Mouse (Mus musculus) frontal cortex, postnatal 14 days (tissue): ENCODE data around the gene 1700037H04Rik.

Experiments used
- DNase-seq, 2 experiments: peaks; one replicate each; pipeline ENCODE4 v3.0.0; 2022; ENCODE audit warnings: low spot score in 2 of 2

1700037H04Rik gene

DNA sequence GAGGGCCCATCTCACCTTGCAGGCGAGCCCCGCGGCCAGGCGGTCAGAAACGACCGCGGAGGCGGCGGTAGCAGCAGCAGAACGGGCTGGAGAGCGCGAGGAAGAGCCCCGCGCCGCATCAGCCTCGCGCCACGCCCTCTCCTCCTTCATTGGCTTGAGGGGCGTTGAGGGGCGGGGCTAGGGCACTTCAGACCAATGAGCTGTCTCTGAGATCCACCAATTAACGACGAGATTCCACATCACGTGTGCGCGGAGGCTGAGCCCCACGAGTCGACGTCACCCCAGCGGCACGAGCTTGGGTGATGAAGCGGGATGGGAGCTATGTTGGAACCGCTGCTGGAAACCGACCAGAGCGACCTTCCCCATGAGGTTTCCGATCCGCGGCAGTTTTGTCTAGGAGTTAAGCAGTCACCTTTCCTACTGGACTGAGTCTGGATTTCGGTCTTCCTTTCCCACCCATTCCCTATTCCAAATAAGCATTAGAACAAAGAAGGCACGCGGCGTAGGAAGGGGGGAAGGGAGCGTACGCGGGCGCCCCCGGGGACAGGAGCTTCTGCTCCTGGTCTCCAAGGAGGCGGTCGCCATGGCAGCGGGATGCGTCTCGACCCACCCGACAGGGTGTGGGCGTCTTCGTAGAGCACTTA is at the start of gene 1700037H04Rik:
TSS of gene 1700037H04Rik (minus strand) at position 144 of the 644 bp plus-strand sequence.
- peak; percentile 95 to 97 for DNase-seq

DNA sequence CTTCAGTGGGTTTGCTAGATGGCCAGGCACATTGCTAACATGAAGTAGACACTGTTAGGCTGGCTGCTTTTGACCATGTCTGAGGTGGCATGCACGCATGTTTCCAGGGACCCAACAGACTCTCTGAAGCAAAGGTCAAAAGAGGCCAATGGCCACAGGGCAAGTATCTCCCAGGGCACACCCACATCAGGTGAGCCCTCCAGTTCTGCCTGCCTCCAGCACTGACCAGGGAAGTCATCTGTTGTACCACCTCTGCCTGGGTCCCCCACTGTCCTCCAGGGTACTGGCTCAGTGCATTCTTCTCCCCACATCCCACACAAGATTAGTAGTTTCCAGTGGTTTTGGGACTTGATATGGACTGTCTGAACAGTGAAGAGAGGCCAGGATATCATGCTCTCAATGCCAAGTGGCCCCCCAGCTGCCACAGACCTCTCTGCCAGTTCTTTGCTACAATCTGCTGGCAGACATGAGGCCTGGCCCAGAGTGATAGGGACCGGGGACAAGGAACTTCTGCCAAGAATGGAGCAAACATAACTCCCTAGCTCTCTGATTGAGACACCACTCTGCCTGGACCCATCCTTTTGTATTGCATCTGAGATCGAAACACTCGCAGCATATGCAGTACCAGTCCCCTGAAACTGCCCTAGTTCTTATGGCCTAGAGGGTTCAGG is 49.4 kb upstream of the 1700037H04Rik start:
- no peak for DNase-seq

DNA sequence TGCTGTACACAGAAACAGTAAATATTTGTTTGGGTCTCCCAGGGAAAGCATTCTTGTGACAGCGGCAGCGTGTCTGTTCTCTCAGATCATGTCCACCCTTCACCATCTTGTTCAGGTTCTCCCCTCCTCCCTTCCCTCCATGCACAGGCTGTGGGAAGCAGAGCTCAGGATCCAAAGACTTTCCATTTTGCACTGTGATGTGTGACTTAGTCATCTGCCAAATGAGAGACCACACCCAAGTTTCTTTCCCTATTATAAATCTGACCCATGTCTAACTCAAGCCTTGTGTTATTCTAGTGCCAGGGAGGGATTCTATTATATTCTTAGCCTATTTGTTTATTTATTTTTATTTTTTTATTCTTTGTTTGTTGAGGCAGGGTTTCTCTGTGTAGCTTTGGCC is 48.5 kb upstream of the 1700037H04Rik start:
- no peak for DNase-seq

DNA sequence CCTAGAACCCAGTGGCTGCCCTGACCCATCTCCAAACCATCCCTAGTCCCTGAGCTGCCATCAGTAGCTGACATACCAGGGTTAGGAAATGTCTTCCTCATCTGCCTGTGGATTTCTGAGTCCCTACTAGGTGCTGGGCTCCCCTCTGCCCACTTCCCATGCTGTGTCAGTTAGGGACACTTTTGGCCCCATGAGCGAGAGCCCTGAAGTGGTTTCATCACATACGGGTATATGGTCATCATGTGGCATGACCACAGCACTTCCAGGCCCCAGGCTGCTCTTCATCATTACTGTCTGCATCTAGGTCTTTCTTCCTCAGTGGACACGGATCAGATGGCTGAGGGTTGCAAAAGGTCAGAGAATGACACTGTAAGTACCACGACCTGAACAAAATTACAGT is 46.9 kb upstream of the 1700037H04Rik start, which contains the start of gene Ap5s1:
TSS of gene Ap5s1 (plus strand) at position 301 of the 400 bp plus-strand sequence.
- DNase-seq = no peak

DNA sequence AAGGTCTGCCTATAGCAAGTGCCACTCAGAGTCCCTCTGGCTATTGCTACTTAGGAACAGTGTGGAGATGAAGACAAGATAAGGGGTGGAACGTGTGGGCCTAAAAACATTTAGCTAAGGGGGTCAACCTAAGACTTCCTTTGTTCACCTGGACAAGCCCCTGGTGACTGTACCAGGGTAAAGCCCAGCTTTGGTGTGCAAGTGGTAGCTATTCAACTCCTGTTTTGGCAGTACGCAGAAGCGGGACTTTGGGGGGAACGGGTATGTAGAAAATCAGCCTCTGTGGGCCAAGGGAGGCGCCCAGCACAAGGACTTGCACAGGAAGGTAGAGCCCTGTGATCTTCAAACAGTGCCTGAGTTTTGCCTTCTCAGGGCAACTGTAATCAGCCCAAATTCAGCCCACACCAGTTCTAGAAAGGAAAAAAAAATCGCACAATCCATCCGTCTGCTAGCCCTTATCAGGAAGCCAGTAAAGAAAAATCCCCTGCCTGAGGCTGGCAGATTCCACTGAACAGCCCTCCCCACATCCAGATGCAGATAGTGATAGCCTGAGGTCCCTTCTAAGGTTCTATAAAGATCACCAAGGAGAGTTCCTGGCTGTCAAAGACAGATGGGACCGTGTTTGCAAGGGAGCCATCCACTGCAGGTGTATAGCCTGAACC is 45.8 kb upstream of the 1700037H04Rik start:
- DNase-seq = no peak

DNA sequence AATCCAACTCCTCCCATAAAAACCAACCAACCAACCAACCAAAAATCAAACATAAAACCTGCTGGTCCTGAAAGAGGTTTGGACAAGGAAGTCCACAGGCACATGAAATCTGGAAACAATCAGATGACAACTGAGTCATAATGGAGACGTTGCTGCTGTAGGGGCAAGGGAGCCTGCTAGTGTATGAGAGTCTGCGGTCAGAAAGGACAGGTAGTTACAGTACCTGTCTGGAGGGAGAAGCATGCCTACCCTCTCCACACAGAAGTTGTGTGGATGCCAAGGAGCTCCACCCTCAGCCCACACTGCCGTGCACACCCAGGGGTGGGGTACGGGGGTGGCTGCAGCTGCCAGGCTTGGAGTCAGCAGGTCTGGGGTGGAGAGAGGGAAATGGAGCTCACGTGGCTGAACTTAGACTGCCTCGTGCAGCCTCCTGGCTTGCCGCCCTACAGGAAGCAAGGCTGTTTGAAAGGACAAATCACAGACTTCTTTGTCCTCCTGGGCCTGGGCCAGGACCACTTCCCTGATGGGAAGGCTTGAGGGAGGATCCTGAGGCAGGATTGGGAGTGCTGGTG is 44.6 kb upstream of the 1700037H04Rik start:
- DNase-seq = peak; percentile 56 to 84

DNA sequence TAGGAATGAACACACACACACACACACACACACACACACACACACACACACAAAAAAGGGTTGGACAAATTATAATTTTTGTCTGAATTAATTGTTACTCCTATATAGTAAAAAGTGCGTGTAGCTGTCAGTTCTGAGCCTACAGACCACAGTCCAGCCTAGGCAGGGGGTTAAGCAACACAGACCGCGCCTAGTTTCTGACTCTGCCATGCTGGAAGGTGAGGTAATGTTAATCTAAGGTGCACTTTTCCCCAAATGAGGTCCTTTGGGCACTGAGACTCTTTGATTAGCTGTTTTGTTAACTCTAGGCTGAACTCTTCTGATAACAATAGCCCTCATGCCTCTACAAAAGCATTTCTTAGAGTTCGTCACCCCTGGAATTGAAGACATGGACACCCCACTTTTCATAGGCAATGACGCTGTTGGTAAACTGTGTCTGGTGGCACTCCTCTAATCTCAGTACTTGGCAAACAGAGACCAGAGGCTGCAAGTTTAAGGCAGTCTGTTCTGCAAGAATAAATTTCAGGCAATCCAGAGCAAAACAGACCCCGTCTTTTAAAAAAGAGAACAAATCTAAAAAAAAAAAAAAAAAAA is 44.0 kb upstream of the 1700037H04Rik start:
- no peak for DNase-seq

DNA sequence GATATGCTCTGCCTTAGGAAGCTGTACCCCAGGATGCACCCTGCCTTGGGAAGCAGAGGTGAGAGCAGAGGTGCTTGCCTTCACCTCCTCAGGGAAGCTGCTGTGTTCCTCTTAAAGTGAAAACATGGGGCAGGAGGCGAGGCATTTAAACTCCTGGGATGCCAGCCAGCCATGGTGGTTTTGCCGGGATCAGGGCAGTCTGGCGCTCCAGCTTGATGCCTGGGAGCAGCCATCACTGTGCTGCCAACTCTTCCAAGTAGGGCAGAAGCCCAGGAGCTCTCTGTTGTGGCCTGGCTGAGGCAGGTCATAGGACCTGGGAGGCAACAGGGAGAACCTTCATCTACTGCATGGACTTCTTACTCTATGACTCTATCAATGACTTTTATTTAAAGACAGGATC is 41.4 kb upstream of the 1700037H04Rik start:
- DNase-seq = no peak

DNA sequence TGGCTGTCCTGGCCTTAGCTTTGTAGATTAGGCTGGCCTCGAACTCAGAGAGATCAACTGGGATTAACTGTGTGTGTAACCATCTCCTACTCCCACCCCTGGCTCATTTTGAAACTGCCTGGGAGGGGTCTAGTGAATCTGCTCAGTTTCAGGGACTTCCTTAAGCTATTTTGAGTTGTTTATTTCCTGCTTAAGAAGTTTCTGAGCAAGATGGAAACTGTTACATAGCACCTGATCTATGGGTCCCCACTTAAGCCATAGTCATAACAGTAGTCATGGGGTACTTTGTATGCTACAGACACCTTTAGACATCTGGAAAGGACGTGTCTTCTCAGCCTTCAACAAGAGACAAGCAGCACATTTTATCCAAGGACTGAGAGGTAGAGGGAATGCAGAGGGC is 40.8 kb upstream of the 1700037H04Rik start:
- no peak for DNase-seq

DNA sequence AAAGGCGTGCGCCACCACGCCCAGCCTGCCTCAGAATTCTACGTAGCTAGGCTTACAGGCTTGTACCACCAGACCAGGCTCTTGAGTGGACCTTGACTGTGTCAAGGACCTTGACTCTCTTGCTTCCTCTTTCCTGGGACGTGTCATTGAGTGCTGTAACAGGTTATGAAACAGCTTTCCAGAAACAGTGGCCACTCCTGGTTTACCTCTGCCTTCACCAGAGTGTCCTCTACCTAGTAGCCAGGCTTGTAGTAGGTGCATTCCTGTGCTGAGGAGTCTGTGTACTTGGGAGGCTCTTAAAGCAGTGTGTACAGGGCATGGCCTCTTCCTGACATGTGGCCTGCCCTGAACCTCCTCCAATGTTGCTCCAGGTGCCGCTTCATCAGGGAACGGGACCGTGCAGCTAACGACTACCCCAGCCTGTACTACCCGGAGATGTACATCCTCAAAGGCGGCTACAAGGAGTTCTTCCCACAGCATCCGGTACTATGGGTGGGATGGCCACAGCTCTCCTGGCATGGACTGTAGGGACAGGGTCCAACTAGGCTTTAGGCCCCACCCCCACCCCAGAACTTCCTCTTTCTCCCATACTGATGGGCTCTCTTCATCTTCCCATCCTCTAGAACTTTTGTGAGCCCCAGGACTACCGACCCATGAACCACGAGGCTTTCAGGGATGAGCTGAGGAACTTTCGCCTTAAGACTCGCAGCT is 36.9 kb upstream of the 1700037H04Rik start:
- no peak for DNase-seq

DNA sequence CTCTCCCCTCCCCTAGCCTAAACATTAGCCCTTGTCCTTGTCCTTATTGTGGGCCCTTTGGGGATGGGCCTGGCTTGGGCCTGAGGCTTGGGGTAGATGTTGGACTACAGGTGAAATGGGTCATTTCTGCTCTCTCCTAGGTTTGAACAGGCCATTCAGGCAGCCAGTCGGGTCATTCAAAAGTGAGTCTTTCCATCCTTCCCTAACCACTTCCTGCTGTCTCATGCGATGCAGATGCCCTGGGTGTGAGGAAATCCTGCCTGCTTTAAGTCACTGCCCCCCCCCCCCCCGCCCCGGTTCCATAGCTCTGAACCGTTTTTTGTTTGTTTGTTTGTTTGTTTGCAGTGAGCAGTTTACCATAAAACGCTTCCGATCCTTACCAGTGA is 31.1 kb upstream of the 1700037H04Rik start:
- DNase-seq = no peak

DNA sequence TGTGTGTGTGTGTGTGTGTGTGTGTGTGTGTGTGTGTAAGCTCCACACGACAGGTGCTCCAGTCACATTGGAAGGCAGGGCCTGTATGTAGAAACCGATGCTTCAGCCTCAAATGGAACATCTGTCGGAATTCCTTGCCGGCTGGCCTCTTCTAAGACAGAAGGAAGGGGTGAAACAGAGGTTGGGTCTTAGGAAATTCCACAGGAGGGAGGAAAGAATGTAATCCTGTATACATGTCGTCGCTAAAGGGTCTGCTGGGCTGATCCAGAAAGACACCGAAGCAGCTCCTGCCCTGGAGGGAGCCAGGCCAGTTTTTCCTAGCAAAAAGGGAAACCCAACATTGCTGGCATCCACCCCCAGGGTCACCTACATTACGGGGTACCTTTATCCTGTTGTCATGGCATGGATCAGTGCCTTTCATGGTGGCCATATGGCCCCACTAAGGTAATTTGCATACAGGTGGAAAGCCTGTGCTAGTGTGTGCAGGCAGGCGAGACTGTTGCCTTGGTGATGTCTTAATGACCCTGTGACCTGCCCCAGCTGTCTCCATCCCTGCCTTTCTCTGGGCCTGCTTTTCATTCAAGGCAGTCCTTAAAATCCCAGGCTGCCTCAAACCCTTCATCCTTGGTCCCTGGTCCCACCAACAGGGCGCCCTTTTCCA is 30.6 kb upstream of the 1700037H04Rik start:
- DNase-seq = no peak

DNA sequence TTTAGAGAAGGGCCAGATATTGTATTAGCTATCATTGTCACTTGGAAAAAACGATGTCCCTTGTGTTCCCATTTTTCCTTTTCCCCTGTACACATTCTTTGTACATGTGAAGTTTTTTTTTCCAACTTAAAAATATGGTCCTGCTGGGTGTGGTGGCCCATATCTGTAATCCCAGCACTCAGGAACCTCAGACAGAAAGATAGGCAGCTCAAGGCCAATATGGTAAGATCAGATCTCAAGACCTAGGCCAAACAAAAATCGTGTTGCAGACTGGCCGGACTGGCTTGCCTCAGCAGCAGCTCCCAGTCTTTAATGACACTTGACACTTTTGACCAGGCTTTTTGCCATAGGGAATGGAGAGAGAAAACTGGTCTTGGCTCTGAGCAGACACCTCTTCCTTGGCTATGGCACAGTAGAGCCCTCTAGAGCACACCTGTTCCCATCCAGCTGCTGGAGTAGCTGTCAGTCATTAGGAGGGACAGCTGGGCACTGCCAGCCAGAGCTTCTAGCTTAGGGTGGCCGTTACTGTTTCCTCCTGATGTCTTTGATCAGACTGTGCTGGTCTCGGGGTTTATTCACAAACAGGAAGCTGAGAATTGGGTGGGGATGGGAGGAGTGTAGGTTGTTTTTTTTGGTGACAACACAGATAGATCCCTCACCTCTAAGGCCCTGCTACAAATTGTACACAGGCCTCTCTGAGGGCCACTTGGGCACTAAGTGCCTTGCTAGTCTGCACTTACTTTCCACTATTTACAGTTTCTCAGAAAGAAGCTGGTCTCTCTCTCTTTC is 29.8 kb upstream of the 1700037H04Rik start:
- no peak for DNase-seq

DNA sequence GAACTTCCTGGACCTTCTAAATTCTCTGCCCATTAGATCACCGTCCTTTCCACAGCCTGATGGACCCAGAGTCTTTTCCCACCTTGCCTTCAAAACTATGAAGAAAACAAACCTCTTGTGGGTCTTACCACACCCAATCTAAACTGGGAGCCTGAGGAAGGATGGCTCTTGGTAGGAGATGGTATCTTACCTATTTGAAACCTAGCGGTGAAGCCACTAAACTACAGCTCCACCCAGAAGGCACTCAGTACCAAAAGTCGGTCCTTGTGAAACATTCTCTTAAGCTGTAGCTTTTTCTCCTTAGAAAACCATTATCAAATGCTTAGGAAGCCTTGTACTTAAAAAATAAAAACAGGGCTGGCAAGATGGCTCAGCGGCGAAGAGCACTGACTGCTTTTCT is 28.4 kb upstream of the 1700037H04Rik start:
- no peak for DNase-seq

DNA sequence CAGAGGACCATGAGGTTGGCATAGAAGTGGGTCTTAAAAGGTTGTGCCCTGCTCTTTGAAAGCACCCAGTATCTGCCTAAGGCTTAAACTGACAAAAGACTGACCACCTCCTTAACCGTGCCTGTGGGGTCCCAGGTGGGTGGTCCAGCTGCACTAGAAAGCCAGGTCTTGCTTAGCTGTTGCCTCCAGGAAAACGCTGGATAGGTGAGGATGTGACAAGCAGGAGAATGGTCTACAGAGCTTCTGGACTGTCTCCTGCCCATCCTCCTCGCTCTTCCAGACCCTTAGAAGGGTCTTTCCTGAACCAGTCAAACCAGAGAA is 27.7 kb upstream of the 1700037H04Rik start:
- no peak for DNase-seq

DNA sequence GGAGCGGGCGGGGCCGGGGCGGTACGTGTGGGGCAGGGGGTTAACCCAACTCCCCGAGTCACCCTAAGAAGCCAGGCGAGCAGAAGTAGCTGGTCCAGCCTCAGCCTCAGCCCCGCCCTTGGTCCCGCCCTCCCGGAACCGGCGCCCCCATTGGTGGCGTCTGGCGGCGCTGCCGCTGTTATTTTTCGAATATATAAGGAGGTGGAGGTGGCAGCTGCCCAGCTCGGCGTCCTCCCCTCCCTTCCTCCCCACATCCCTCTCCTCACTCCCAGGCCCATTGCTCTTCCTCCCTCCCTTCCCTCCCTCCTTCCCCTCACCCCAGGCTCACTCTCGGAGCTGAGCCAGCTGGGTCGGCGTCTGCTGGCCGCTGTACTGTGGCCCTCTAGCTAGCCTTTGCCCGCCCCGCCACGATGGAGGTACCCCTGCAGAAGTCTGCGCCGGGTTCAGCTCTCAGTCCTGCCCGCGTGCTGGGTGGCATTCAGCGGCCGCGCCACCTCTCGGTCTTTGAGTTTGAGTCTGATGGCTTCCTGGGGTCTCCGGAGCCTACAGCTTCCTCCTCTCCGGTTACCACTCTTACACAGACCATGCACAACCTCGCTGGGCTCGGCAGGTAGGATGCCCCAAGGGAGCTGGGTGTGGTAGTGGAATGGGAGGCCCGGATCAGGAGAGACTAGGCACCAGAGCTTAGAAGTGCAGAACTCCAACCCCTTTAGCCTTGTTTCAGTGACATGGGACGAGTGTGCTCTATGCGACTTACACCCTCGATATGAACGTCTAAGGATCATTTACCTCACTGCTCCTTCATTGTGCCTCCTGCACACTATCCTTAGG is 27.1 kb upstream of the 1700037H04Rik start, which contains the start of the genes Cdc25b and Spef1:
TSS of gene Cdc25b (plus strand) at position 179 of the 831 bp plus-strand sequence.
TSS of gene Spef1 (minus strand) at position 512 of the 831 bp plus-strand sequence.
- peak; percentile 54 to 68 for DNase-seq

DNA sequence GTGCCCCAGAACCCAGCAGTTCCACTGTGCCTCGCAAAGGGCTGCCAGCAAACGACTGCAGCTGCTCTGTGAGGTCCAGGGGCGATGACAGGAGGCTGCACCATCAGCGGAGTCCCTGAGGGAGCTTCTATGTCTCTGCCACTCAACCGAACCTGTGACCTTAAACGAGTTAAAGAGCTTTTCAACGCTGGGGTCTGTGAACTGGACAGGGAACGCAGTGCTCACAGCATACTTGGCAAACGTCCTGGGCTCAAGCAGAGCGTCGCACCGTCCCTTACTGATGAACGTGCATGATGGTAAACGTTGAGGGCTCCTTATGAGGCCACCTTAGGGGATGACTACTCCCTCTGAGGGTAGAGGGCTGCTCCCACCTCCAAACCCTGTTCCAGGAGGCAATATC is 26.5 kb upstream of the 1700037H04Rik start:
- DNase-seq = no peak

DNA sequence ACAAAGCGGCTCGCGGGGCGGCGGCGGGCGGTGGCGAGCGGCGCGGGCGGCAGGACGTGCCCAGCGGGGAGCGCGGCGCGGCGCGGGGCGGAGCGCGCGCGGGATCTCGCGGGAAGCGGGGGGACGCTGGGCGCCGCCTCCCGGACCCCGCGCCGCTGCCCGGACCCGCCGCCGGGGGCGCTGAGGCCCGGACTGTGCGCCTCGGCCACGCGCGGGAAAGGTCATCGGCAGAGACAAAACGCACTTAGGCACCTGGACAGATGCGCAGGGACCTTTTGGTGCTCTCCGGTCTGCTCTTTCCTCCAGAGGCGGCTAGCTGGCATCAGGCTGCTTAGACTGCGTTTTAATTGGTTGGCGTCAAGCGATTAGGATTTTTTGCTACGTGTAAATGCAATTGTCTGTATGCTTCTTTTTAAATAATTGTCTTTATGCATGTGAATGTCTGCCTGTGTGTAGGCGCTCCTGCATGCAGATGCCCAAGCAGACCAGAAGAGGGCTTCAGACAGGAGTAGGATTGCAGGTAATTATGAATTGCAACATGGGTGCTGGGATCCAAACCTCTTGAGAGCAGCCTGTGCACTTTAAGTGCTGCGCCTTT is 20.2 kb upstream of the 1700037H04Rik start, which contains the start of gene Cenpb:
TSS of gene Cenpb (minus strand) at position 78 of the 598 bp plus-strand sequence.
- DNase-seq = peak; percentile 61 to 76
